Mouse (Mus musculus): Measurements from ENCODE around the gene Zfp142.

- no peak for TF ChIP-seq CTCF (IDR thresholded peaks at IDR 0.05; ENCODE audit: extremely low read depth, insufficient read length, insufficient replicate concordance, low read depth, low read length)
- no peak for TF ChIP-seq POLR2A (IDR thresholded peaks at IDR 0.05; ENCODE audit: low read depth, low read length)
Observed at GRCm38 (mm10) chr1:74632734-74633133, 44.7 kb upstream of the Zfp142 start.

Measured in small intestine, adult 2 months (tissue).